Mouse (Mus musculus) layer of hippocampus, adult 2 months (tissue): ENCODE measurements around the gene Boll. TPM values are rescaled to one million over a fixed set of nuclear protein-coding genes. Genes with fewer than 3 reads are reported as not detected.

ENCODE experiments used
- DNase-seq, 2 experiments: peaks; one replicate each; pipeline ENCODE4 v3.0.0; 2022; ENCODE audit warnings: low spot score in 2 of 2
- H3K27ac ChIP-seq: fragments of 200-600 bp; 2 replicates; pipeline ENCODE4 v1.8.1; 2022
- H3K4me3 ChIP-seq: fragments of 200-600 bp; 2 replicates; pipeline ENCODE4 v1.8.1; 2022; ENCODE audit warnings: mild to moderate bottlenecking
- CTCF ChIP-seq: fragments of 200-600 bp; conservative IDR thresholded peaks from 2 replicates; pipeline ENCODE4 v1.8.1; 2022; ENCODE audit warnings: antibody characterized with exemption, mild to moderate bottlenecking, moderate library complexity
- total RNA-seq, 2 experiments: library from RNA; stranded (reverse); gene quantifications; 2 replicates each; pipeline ENCODE4 v1.2.3; 2021

Boll gene
- total RNA-seq, 2 experiments from 2014 or later = 0.83 to 1.2 TPM

GRCm38 (mm10) chr1:55212771-55213170 lies 150.5 kb downstream of the Boll start:
- Histone ChIP-seq H3K27ac (no peak overlapping the region), H3K4me3 (no peak overlapping the region)
- no peak for DNase-seq
- TF ChIP-seq CTCF = no peak

GRCm38 (mm10) chr1:55211081-55211480 lies 152.2 kb downstream of the Boll start:
- H3K27ac ChIP-seq = peak overlapping the region; percentile 32; the same call in 1 of the 2 replicates
- no peak for DNase-seq
- TF ChIP-seq CTCF = no peak

GRCm38 (mm10) chr1:55210202-55210965 lies 152.9 kb downstream of the Boll start:
- Histone ChIP-seq H3K4me3 (no peak overlapping the region), H3K27ac (peak overlapping the region; percentile 32; the same call in 1 of the 2 replicates)
- DNase-seq = no peak
- no peak for TF ChIP-seq CTCF

More at GRCm38 (mm10) chr1:55211081-55211480, 152.2 kb downstream of the Boll start:
- no peak overlapping the region for H3K4me3 ChIP-seq

DNA sequence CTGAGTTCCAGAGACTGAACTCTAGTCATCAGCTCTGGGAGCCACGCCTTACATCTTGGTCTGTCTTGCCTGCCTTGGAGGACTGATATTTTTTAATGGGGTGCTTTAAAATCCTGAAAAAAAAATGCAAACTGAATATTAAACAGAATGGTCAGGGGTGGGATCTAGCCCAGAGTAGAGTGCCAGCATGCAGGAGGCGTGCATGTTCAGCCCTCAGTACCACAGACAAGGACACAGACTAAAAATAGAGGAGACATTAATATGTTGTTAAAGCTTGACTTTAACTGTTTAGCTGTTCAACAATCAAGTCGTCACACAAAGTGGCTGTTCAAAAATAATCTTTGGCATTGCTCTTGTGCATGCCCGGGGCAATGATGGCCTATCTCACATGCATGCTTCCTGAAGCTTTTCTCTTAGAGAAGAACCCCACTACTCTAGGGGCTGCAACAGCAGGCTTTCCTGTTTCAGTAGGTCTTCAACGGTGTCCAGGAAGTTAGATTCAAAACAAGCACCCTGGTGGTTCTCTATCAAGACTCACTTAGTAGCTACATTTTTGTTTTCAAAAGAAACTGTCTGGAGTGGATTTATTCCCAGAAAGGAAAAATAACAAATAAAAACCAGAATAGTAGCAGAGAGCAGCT lies 154.6 kb downstream of the Boll start:
- no peak for TF ChIP-seq CTCF
- H3K27ac ChIP-seq = peak overlapping the region; percentile 57
- no peak for DNase-seq
- no peak overlapping the region for H3K4me3 ChIP-seq

GRCm38 (mm10) chr1:55207561-55207960 lies 155.7 kb downstream of the Boll start:
- no peak for TF ChIP-seq CTCF
- H3K27ac ChIP-seq = peak overlapping the region; percentile 57
- H3K4me3 ChIP-seq = no peak overlapping the region
- DNase-seq = no peak

DNA sequence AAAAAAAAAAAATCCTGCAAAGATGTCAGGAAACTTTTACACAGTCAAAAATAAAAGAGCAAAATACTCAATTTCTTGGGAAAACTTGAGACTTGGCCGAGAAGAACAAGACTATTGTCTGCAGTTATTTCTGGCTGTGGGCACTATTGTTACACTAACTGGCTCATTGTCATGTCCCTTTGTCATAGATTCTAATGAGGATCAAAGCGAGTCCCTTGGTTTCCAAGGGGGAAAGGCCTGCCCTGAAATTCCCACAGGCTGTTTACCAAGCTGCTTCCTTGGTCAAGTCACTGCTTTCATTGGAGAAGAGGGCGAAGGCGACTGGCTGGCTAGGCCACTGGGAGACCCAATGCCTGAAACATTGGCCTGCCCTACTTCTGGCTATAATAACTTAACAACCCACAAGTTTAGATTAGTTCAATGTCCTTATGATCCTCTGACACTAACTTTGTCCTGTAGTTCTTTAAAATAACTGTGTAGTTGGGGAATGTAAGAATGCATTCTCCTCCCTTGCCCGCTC lies 157.4 kb downstream of the Boll start:
- peak in 1 of 2 experiments; percentile 25 for DNase-seq
- H3K4me3 ChIP-seq = no peak overlapping the region
- peak overlapping the region; percentile 41 for H3K27ac ChIP-seq
- no peak for TF ChIP-seq CTCF

GRCm38 (mm10) chr1:55201850-55202752 lies 161.2 kb downstream of the Boll start:
- peak in 1 of 2 experiments; percentile 29 for DNase-seq
- H3K27ac ChIP-seq = peak overlapping the region; percentile 74
- H3K4me3 ChIP-seq = peak overlapping the region; percentile 34; the same call in 1 of the 2 replicates
- TF ChIP-seq CTCF = no peak

GRCm38 (mm10) chr1:55198719-55199118 lies 164.6 kb downstream of the Boll start:
- no peak overlapping the region for H3K27ac ChIP-seq
- no peak for TF ChIP-seq CTCF

More at GRCm38 (mm10) chr1:55198719-55199118, 164.6 kb downstream of the Boll start:
- DNase-seq = no peak
- H3K4me3 ChIP-seq = no peak overlapping the region

Other genes with a start within 250 kb of the Boll start
- 10 to 100 TPM; 56.8 to 59.4 TPM for gene Mob4, start 232.2 kb downstream of the Boll start, total RNA-seq
- gene Rftn2, start 136.7 kb downstream of the Boll start, total RNA-seq = 10 to 100 TPM; 32.2 to 35.8 TPM
- 1 to 10 TPM; 8.8 to 9.5 TPM for gene Mars2, start 126.3 kb downstream of the Boll start, total RNA-seq
- gene Plcl1, start 42.5 kb upstream of the Boll start, total RNA-seq = 10 to 100 TPM; 32.0 to 34.7 TPM